ENCODE assay signal across 10 mouse cellular contexts in genomic region chr11:94175694-94176093, GRCm38 (mm10). TPM values are rescaled to one million over a fixed set of nuclear protein-coding genes. Genes with fewer than 3 reads are reported as not detected.
A peak's percentile ranks its signal among the peaks of the same experiment; 100 is the strongest.
DNase-seq lines count a peak whose midpoint lies in the region; ATAC-seq and TF ChIP-seq lines count a peak whose summit lies in the region.
"Had no signal": no experiment of that assay in that cellular context is flagged by ENCODE, and none has a peak within 500 bp of the region (broad histone marks: within the 10 kb centered on the region; RNA-seq: fewer than 3 reads in every experiment).

No protein-coding gene starts in this region.

- TF ChIP-seq CTCF in thymus, adult 2 months (IDR thresholded peaks at IDR 0.05; ENCODE audit: borderline replicate concordance, control insufficient read depth, extremely low read depth, insufficient read depth, low read length, poor library complexity) = no peak

- WGBS in heart, embryonic 12.5 days = 47% methylated on average over 8 of the region's 8 CpGs
- WGBS in thymus, adult 2 months = 91% methylated on average over 8 of the region's 8 CpGs

- peak overlapping the region; percentile 5; the same call in 1 of the 2 replicates for H3K9ac ChIP-seq in heart, embryonic 12.5 days
- H3K9ac ChIP-seq: neural tube, embryonic 12.5 days had no signal

- H3K4me2 ChIP-seq in heart, embryonic 12.5 days = no peak overlapping the region
- H3K4me2 ChIP-seq: neural tube, embryonic 12.5 days had no signal

- no peak for TF ChIP-seq POLR2A in thymus, adult 2 months (IDR thresholded peaks at IDR 0.05; ENCODE audit: control insufficient read depth, extremely low read depth, insufficient read depth, low read length, poor library complexity)

- no peaks in the 10 kb centered on the region for H3K36me3 ChIP-seq in heart, embryonic 12.5 days
- H3K36me3 ChIP-seq in thymus, adult 2 months (ENCODE audit: control insufficient read depth, insufficient read depth, low read length) = no peaks in the 10 kb centered on the region
- H3K36me3 ChIP-seq: G1E; neural tube, embryonic 12.5 days had no signal

- no peak overlapping the region for H3K27ac ChIP-seq in heart, embryonic 12.5 days (ENCODE audit: poor library complexity, severe bottlenecking)
- no peak overlapping the region for H3K27ac ChIP-seq in thymus, adult 2 months (ENCODE audit: control insufficient read depth, insufficient read depth, low read length)
- H3K27ac ChIP-seq: neural tube, embryonic 12.5 days had no signal

- DNase-seq in heart, adult 8-10 months (ENCODE audit: low spot score) = no peak
- peak; percentile 58 for DNase-seq in adipocyte (ENCODE audit: low spot score)
- peak; percentile 31 to 48 for DNase-seq in kidney, adult 8-10 months
- peak; percentile 30 for DNase-seq in lung, postnatal 14 days
- no peak for DNase-seq in left cerebral cortex, adult 11 months (ENCODE audit: low spot score)
- no peak for DNase-seq in thymus, adult 2 months

- ATAC-seq in heart, embryonic 12.5 days (ENCODE audit: insufficient number of reproducible peaks, low FRiP score) = 0 out of 2 replicates have a peak, but pooled peaks have one; percentile 34
- ATAC-seq in erythroid progenitor cell, adult 5-6 weeks (replicated peaks; ENCODE audit: low FRiP score, poor library complexity, severe bottlenecking) = no peak

- H3K4me3 ChIP-seq in heart, embryonic 12.5 days = no peak overlapping the region
- H3K4me3 ChIP-seq in thymus, adult 2 months (ENCODE audit: control insufficient read depth, insufficient read depth, low read length) = no peak overlapping the region
- H3K4me3 ChIP-seq: neural tube, embryonic 12.5 days had no signal

- peaks cover 31% of the 10 kb centered on the region for H3K4me1 ChIP-seq in heart, embryonic 12.5 days (replicated peaks)
- no peaks in the 10 kb centered on the region for H3K4me1 ChIP-seq in thymus, adult 2 months (replicated peaks; ENCODE audit: control insufficient read depth, insufficient read depth, low read length)
- H3K4me1 ChIP-seq: neural tube, embryonic 12.5 days had no signal

- no peaks in the 10 kb centered on the region for H3K9me3 ChIP-seq in heart, embryonic 12.5 days (replicated peaks)
- H3K9me3 ChIP-seq: G1E; neural tube, embryonic 12.5 days had no signal

- no peaks in the 10 kb centered on the region for H3K27me3 ChIP-seq in heart, embryonic 12.5 days (replicated peaks)
- no peaks in the 10 kb centered on the region for H3K27me3 ChIP-seq in thymus, adult 2 months (ENCODE audit: control insufficient read depth, insufficient read depth, low read length)
- H3K27me3 ChIP-seq: neural tube, embryonic 12.5 days had no signal

RNA-seq across cellular contexts. Expression of gene Tob1, which starts 35.6 kb away (rescaled TPM):
- 34.9 and 35.2 TPM in 2 replicates for polyA plus RNA-seq in heart, embryonic 12.5 days (2016; fragmentation: Nextera tagmentation; extraction: Ambion mirVana)
- total RNA-seq in heart, adult 8-10 months (2022) = 10 to 100 TPM; 51.3 to 58.4 (median 53.2) TPM
- total RNA-seq in erythroid progenitor cell, adult 5-6 weeks (2015; ENCODE audit: low replicate concordance) = 8.6 and 11.3 TPM in 2 replicates
- total RNA-seq in erythroid progenitor cell, adult 5-6 weeks (2017; ENCODE audit: low replicate concordance) = 6.8 and 8.5 TPM in 2 replicates
- 21.4 and 27.4 TPM in 2 replicates for polyA plus RNA-seq in thymus, adult 2 months (2012; rRNA removed)

Comparison
In these comparisons a context has a peak if more than half of its experiments do, and no peak if none do; other contexts are left out.
1. DNase-seq: peak in adipocyte (single experiment), kidney, adult 8-10 months (2 of 2) and lung, postnatal 14 days (single experiment); none in heart, adult 8-10 months (single experiment), left cerebral cortex, adult 11 months (single experiment) and thymus, adult 2 months (single experiment).
2. RNA of gene Tob1, which starts 35.6 kb away (total RNA-seq): 51.3 to 58.4 TPM in heart, adult 8-10 months; 6.8 to 11.3 TPM in erythroid progenitor cell, adult 5-6 weeks; every median in the first group is over 4 times any median in the second.